11 mouse cellular contexts compared by ENCODE assay signal in the genomic region with DNA sequence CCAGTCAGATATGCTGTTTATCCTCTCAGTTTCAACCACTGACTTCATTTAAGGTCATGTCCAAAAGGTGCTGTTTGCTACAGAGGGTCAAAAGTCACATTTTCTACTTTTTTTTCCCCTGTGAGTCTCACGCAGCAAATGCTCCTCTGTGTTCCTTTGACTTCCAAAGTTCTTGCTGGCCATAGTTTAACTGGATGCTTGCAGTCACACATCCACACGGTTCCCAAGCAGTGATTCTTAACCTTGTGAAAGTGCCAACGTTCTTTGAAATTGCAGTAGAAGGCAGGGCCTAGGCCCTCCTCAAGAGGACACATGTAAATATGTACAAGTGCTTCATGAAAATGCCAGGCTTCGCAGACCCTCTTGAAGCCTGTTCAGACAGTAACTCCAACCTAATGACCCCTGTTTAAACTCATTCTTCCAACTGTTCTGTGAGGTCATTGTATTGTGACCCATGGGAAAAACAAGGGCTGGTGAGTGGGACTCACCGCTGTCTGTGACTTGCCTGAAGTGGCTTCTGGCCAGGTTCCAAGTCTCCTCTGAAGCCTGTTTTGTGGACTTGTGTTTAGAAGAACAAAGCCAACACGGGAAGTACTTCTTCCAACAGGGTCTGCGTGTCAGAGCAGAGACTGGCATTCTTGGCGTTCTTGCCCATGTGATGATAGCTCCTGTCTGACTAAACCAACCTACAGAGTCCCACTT.
A peak's percentile ranks its signal among the peaks of the same experiment; 100 is the strongest.
DNase-seq lines count a peak whose midpoint lies in the region; ATAC-seq and TF ChIP-seq lines count a peak whose summit lies in the region.
"Had no signal": no experiment of that assay in that cellular context is flagged by ENCODE, and none has a peak within 500 bp of the region (broad histone marks: within the 10 kb centered on the region; RNA-seq: fewer than 3 reads in every experiment).

No protein-coding gene starts in this region.

- no peak overlapping the region for H3K27ac ChIP-seq in intestine, embryonic 15.5 days
- no peak overlapping the region for H3K27ac ChIP-seq in intestine, embryonic 16.5 days (ENCODE audit: low read length)
- H3K27ac ChIP-seq in heart, embryonic 15.5 days: peak overlapping the region; percentile 64
- peak overlapping the region; percentile 40; the same call in 1 of the 2 replicates for H3K27ac ChIP-seq in lung, embryonic 14.5 days (ENCODE audit: low read depth)
- H3K27ac ChIP-seq: layer of hippocampus, adult 2 months; limb, embryonic 15.5 days; stomach, embryonic 15.5 days had no signal

- H3K9ac ChIP-seq in intestine, embryonic 15.5 days: no peak overlapping the region
- H3K9ac ChIP-seq in intestine, embryonic 16.5 days (ENCODE audit: low read depth, low read length): no peak overlapping the region
- H3K9ac ChIP-seq in heart, embryonic 15.5 days: no peak overlapping the region
- H3K9ac ChIP-seq in lung, embryonic 14.5 days: no peak overlapping the region
- H3K9ac ChIP-seq: limb, embryonic 15.5 days; stomach, embryonic 15.5 days had no signal

- no peak for TF ChIP-seq CTCF in lung, embryonic 14.5 days (IDR thresholded peaks at IDR 0.05; ENCODE audit: low read depth)

- H3K4me2 ChIP-seq in intestine, embryonic 15.5 days (replicated peaks): no peak overlapping the region
- H3K4me2 ChIP-seq in intestine, embryonic 16.5 days (ENCODE audit: low read depth, low read length): no peak overlapping the region
- H3K4me2 ChIP-seq in heart, embryonic 15.5 days: no peak overlapping the region
- no peak overlapping the region for H3K4me2 ChIP-seq in lung, embryonic 14.5 days
- H3K4me2 ChIP-seq: limb, embryonic 15.5 days; stomach, embryonic 15.5 days had no signal

- H3K4me1 ChIP-seq in intestine, embryonic 15.5 days (replicated peaks): no peaks in the 10 kb centered on the region
- H3K4me1 ChIP-seq in intestine, embryonic 16.5 days (ENCODE audit: control insufficient read depth, insufficient read depth, low read length): peaks cover 5% of the 10 kb centered on the region
- H3K4me1 ChIP-seq in heart, embryonic 15.5 days (replicated peaks): peaks cover 52% of the 10 kb centered on the region
- H3K4me1 ChIP-seq in lung, embryonic 14.5 days (ENCODE audit: insufficient read depth): peaks cover 8% of the 10 kb centered on the region; the same call in 1 of the 2 replicates
- H3K4me1 ChIP-seq: stomach, embryonic 15.5 days had no signal

- DNase-seq in Muller cell, postnatal 12 days (ENCODE audit: inconsistent ontology term): peak; percentile 38
- peak; percentile 88 for DNase-seq in lung, embryonic 14.5 days
- DNase-seq in embryo, embryonic 10 days (ENCODE audit: low spot score): no peak
- DNase-seq in ovary, postnatal 36 days (ENCODE audit: low spot score): no peak
- DNase-seq: right cerebral cortex, adult 18-20 months had no signal

- WGBS in intestine, embryonic 15.5 days: 59% methylated on average over 8 of the region's 8 CpGs
- WGBS in intestine, embryonic 16.5 days: 47% methylated on average over 8 of the region's 8 CpGs
- WGBS in heart, embryonic 15.5 days: 35% methylated on average over 8 of the region's 8 CpGs
- 36% methylated on average over 8 of the region's 8 CpGs for WGBS in lung, embryonic 14.5 days

- H3K9me3 ChIP-seq in intestine, embryonic 15.5 days: no peaks in the 10 kb centered on the region
- no peaks in the 10 kb centered on the region for H3K9me3 ChIP-seq in intestine, embryonic 16.5 days (ENCODE audit: control insufficient read depth, low read length)
- H3K9me3 ChIP-seq in heart, embryonic 15.5 days (replicated peaks): no peaks in the 10 kb centered on the region
- no peaks in the 10 kb centered on the region for H3K9me3 ChIP-seq in lung, embryonic 14.5 days (ENCODE audit: low read depth, low read length)
- H3K9me3 ChIP-seq: limb, embryonic 15.5 days; stomach, embryonic 15.5 days had no signal

- no peaks in the 10 kb centered on the region for H3K27me3 ChIP-seq in intestine, embryonic 15.5 days (replicated peaks)
- H3K27me3 ChIP-seq in intestine, embryonic 16.5 days (replicated peaks; ENCODE audit: control insufficient read depth, insufficient read depth, low read length): no peaks in the 10 kb centered on the region
- H3K27me3 ChIP-seq in heart, embryonic 15.5 days: no peaks in the 10 kb centered on the region
- H3K27me3 ChIP-seq in lung, embryonic 14.5 days (ENCODE audit: insufficient read depth, low read length): no peaks in the 10 kb centered on the region
- H3K27me3 ChIP-seq: limb, embryonic 15.5 days; stomach, embryonic 15.5 days had no signal

- no peaks in the 10 kb centered on the region for H3K36me3 ChIP-seq in intestine, embryonic 15.5 days
- no peaks in the 10 kb centered on the region for H3K36me3 ChIP-seq in intestine, embryonic 16.5 days (ENCODE audit: control insufficient read depth, insufficient read depth, low read length)
- no peaks in the 10 kb centered on the region for H3K36me3 ChIP-seq in heart, embryonic 15.5 days
- H3K36me3 ChIP-seq in lung, embryonic 14.5 days (ENCODE audit: insufficient read depth): no peaks in the 10 kb centered on the region
- H3K36me3 ChIP-seq: limb, embryonic 15.5 days; stomach, embryonic 15.5 days had no signal

- peak; percentile 31; the same call in 1 of the 2 replicates for ATAC-seq in intestine, embryonic 15.5 days
- ATAC-seq in intestine, embryonic 16.5 days: no peak
- peak; percentile 76 for ATAC-seq in heart, embryonic 15.5 days (replicated peaks; ENCODE audit: insufficient number of reproducible peaks, insufficient read depth, low FRiP score, low read depth)
- ATAC-seq in lung, embryonic 14.5 days (ENCODE audit: insufficient read depth): peak; percentile 81

- no peak overlapping the region for H3K4me3 ChIP-seq in intestine, embryonic 15.5 days (replicated peaks)
- H3K4me3 ChIP-seq in intestine, embryonic 16.5 days (ENCODE audit: low read length): no peak overlapping the region
- H3K4me3 ChIP-seq in heart, embryonic 15.5 days: no peak overlapping the region
- no peak overlapping the region for H3K4me3 ChIP-seq in lung, embryonic 14.5 days (ENCODE audit: low read depth, low read length)
- H3K4me3 ChIP-seq: layer of hippocampus, adult 2 months; limb, embryonic 15.5 days; stomach, embryonic 15.5 days had no signal

Comparison
In these comparisons a context has a peak if more than half of its experiments do, and no peak if none do; other contexts are left out.
1. H3K27ac ChIP-seq: peak in heart, embryonic 15.5 days (single experiment) and lung, embryonic 14.5 days (single experiment); none in intestine, embryonic 15.5 days (single experiment) and intestine, embryonic 16.5 days (single experiment).
2. DNase-seq: peak in Muller cell, postnatal 12 days (single experiment) and lung, embryonic 14.5 days (single experiment); none in embryo, embryonic 10 days (single experiment) and ovary, postnatal 36 days (single experiment).